Mouse (Mus musculus): ENCODE measurements at regions not wholly inside any gene's neighbourhood (a gene's known extent, or its start where the extent isn't known, plus 50 kb on each side); places are given as distances from the start of the nearest gene placed in this dataset.

DNA sequence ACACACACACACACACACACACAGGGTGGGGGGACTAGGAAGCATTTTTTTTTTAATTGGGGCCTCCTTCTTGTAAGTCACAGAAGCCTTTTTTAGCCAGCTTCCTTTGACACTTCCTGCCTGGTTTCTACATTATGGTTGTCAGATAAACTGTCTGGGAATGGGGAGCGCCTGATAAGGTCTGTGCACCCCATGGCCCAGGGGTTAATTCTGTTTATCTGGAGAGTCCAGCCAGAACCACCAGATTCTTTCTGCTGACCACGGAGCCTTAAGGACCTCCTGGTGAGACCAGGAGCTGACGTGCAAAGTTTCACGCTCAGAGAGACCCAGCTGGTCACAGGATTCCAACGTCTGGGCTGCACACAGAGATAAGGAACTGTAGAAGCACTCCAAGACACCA lies 153.4 kb downstream of the Cand1 start:
- TF ChIP-seq POLR2A (IDR thresholded peaks at IDR 0.05; ENCODE audit: low read depth, low read length) (no peak), CTCF (IDR thresholded peaks at IDR 0.05; ENCODE audit: extremely low read depth, insufficient read depth, insufficient read length, insufficient replicate concordance) (no peak)
